Mouse (Mus musculus) stomach, embryonic 15.5 days (tissue): ENCODE measurements around the gene Paqr9. TPM values are rescaled to one million over a fixed set of nuclear protein-coding genes. Genes with fewer than 3 reads are reported as not detected.

ENCODE experiments used
- ATAC-seq: fragments of 200-750 bp; cut with Nextera tagmentation; 2 replicates; pipeline ENCODE4 v1.8.0; 2017; ENCODE audit warnings: low read depth, moderate number of reproducible peaks, moderate TSS enrichment; ENCODE audit not compliant: insufficient read depth, low FRiP score
- H3K27ac ChIP-seq: fragments of 300-500 bp; sonication (generic); 2 replicates; pipeline ENCODE4 v1.5.1; 2015; ENCODE audit warnings: mild to moderate bottlenecking, inconsistent platforms
- H3K27me3 ChIP-seq: fragments of 300-500 bp; sonication (generic); replicated peaks from 2 replicates; pipeline ENCODE4 v1.6.1; 2015; ENCODE audit warnings: inconsistent platforms
- H3K36me3 ChIP-seq: fragments of 300-500 bp; sonication (generic); 2 replicates; pipeline ENCODE4 v1.6.1; 2015; ENCODE audit warnings: inconsistent platforms
- H3K4me1 ChIP-seq: fragments of 300-500 bp; sonication (generic); 2 replicates; pipeline ENCODE4 v1.6.1; 2015; ENCODE audit warnings: inconsistent platforms
- H3K4me2 ChIP-seq: fragments of 300-500 bp; sonication (generic); 2 replicates; pipeline ENCODE4 v1.6.1; 2015; ENCODE audit warnings: mild to moderate bottlenecking, inconsistent platforms
- H3K4me3 ChIP-seq: fragments of 300-500 bp; sonication (generic); replicated peaks from 2 replicates; pipeline ENCODE4 v1.5.1; 2015; ENCODE audit warnings: inconsistent platforms
- H3K9ac ChIP-seq: fragments of 300-500 bp; sonication (generic); 2 replicates; pipeline ENCODE4 v1.6.1; 2015; ENCODE audit warnings: inconsistent platforms
- H3K9me3 ChIP-seq: fragments of 300-500 bp; sonication (generic); 2 replicates; pipeline ENCODE4 v1.6.1; 2016; ENCODE audit warnings: inconsistent platforms
- WGBS: fragments of 180-500 bp; shearing (Covaris S2); methylation state at CpG from one replicate; pipeline ENCODE4 v1.1.7; 2015; 5-methylcytosine and 5-hydroxymethylcytosine counted together
- polyA plus RNA-seq: library from polyadenylated mRNA; unstranded; fragments of >200 nt; fragmentation: Nextera tagmentation; extraction: Ambion mirVana; gene quantifications from 2 replicates; pipeline ENCODE4 v1.2.1, GENCODE M21; 2015

Paqr9 gene
- polyA plus RNA-seq, 1 experiment from 2014 or later, result 1.3 TPM

DNA sequence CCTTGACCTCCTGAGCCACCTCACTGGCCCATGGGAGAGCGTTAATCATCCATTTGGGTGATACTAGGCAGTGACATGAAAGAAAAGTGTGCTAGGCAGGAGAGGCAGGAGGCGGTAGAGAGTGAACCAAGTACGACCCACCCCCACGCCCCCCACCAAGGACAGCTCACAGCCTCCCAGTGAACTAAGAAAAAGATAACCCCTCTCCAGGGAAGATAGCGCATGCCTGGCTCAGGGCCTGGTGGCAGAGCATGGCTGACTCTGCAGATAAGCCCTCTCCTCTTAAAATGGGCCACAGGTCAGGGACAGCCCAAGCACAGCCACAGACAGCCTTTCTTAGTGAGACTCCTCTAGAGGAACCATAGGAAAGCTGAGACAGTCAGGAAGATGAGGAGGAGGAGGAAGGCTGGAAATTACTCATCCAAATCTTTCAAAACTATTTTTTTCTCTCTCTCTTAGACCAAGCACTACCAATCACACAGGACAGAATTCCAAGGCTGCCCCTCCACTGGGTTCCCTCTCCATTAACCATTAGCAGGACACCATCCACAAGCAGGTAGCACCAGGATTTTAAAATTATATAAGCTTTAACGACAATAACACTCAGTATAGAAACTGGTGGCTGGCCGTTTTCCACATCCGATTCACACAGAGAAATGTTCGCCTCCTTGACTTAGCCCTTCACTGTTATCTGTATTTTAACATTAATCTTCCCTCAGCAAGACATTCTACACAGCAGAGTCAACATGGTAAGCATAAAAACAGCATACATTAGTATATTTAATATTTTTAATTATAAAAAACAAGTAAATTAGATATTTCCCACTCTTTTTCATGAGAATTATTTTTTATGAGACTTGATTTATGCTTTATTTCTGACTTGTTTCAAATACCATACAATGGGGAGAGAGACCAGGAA lies 8.3 kb upstream of the Paqr9 start:
- H3K9me3 ChIP-seq, result no peaks in the 10 kb centered on the region
- H3K9ac ChIP-seq, result no peak overlapping the region
- no peak overlapping the region for H3K4me3 ChIP-seq
- H3K27ac ChIP-seq, result no peak overlapping the region
- no peaks in the 10 kb centered on the region for H3K4me1 ChIP-seq
- H3K4me2 ChIP-seq, result no peak overlapping the region
- H3K36me3 ChIP-seq, result no peaks in the 10 kb centered on the region
- WGBS, result 52% methylated on average over 9 of the region's 9 CpGs
- ATAC-seq, result peak; percentile 79; the same call in 1 of the 2 replicates
- 0 out of 2 replicates have a peak, but pooled peaks cover 4% of the 10 kb centered on the region for H3K27me3 ChIP-seq

DNA sequence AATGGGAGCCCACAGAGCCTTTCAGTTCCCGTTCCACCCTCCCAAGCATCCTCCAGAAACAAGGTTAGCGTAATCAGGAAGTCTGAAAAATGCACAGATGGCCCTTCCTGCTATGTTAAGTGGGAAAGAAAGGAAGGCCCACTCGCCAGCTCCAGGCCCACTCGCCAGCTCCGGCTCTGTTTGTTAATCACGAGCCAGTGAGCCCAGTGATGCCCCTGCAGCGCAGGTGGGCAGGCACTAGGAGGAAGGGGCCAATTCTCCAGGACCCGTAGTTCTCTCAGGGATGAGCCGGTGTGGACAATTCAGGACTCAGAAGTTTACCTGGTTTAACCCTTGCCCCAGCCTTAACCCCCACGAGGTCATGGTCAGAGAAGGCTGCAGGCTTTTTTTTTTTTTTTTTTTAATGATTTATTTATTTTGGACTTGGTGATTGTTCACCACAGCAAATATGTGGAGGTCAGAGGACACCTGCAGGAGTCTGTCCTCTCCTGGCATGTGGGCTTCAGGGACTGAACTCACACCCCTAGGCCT lies 7.2 kb upstream of the Paqr9 start:
- Histone ChIP-seq H3K4me2 (no peak overlapping the region), H3K9ac (no peak overlapping the region), H3K4me1 (no peaks in the 10 kb centered on the region), H3K4me3 (no peak overlapping the region), H3K36me3 (no peaks in the 10 kb centered on the region), H3K27me3 (peaks cover 10% of the 10 kb centered on the region; the same call in 1 of the 2 replicates), H3K9me3 (no peaks in the 10 kb centered on the region), H3K27ac (no peak overlapping the region)
- no peak for ATAC-seq
- 59% methylated on average over 10 of the region's 10 CpGs for WGBS

GRCm38 (mm10) chr9:95554231-95555221 lies 4.9 kb upstream of the Paqr9 start:
- H3K4me2 ChIP-seq, result no peak overlapping the region
- H3K9me3 ChIP-seq, result no peaks in the 10 kb centered on the region
- 0 out of 2 replicates have a peak, but pooled peaks cover 5% of the 10 kb centered on the region for H3K4me1 ChIP-seq
- no peak for ATAC-seq
- no peaks in the 10 kb centered on the region for H3K36me3 ChIP-seq
- 68% methylated on average over 18 of the region's 18 CpGs for WGBS
- H3K27ac ChIP-seq, result no peak overlapping the region
- peaks cover 31% of the 10 kb centered on the region for H3K27me3 ChIP-seq
- no peak overlapping the region for H3K9ac ChIP-seq
- H3K4me3 ChIP-seq, result no peak overlapping the region

DNA sequence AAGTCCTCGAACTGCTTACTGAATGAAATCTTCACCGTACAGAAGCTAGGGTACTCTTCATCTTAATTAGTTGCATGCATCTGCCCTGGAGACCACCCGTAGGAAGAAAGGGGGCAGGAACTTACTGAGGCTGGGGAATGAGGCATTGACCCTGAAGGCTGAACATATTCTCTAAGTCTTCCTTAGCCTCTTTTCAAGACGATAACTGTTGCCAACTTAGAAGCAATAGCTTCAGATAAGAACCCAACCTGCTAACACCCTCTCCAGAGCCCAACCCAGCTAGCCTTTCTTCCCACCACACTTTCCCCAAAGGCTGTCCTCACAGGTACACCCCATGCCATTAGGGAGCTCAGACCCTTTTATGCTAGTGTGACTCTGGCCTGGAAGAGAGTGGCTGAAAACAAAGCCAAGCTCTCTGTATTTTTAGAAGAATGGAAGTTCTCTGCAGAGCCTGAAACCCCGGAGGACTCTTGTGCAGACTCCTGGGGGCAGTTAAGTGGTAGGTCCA lies 4.2 kb upstream of the Paqr9 start:
- ATAC-seq, result no peak
- H3K9me3 ChIP-seq, result no peaks in the 10 kb centered on the region
- H3K9ac ChIP-seq, result no peak overlapping the region
- H3K4me1 ChIP-seq, result peaks cover 10% of the 10 kb centered on the region
- no peak overlapping the region for H3K4me2 ChIP-seq
- no peaks in the 10 kb centered on the region for H3K36me3 ChIP-seq
- 77% methylated on average over 5 of the region's 5 CpGs for WGBS
- H3K27me3 ChIP-seq, result peaks cover 38% of the 10 kb centered on the region
- no peak overlapping the region for H3K4me3 ChIP-seq
- H3K27ac ChIP-seq, result no peak overlapping the region

GRCm38 (mm10) chr9:95556067-95556512 lies 3.4 kb upstream of the Paqr9 start:
- H3K27me3 ChIP-seq, result peaks cover 46% of the 10 kb centered on the region
- peaks cover 12% of the 10 kb centered on the region for H3K4me1 ChIP-seq
- no peak overlapping the region for H3K9ac ChIP-seq
- 79% methylated on average over 4 of the region's 4 CpGs for WGBS
- no peak overlapping the region for H3K4me2 ChIP-seq
- no peak overlapping the region for H3K27ac ChIP-seq
- ATAC-seq, result peak; percentile 25; the same call in 1 of the 2 replicates
- H3K9me3 ChIP-seq, result no peaks in the 10 kb centered on the region
- no peak overlapping the region for H3K4me3 ChIP-seq
- H3K36me3 ChIP-seq, result no peaks in the 10 kb centered on the region

- H3K4me3 ChIP-seq, result no peak overlapping the region
- WGBS, result 52% methylated on average over 6 of the region's 6 CpGs
Observed at GRCm38 (mm10) chr9:95557722-95558121, 1.7 kb upstream of the Paqr9 start.

DNA sequence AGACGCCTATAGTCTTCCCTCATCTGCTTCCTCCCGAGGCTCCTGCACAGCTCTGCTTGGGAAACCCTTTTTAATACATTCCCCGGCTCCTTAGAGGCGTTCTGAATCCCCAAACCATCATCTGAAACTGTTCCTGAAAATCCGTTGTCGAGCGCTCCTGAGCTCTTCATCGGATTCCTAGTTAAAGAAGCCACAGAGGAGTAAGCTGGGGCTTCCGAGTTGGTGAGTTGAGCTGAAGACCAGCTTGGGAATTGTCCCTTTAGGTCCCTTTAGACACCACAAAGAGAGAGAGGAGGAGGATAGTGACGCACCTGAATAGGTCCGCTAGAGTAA lies 765 bp upstream of the Paqr9 start:
- no peak overlapping the region for H3K9ac ChIP-seq
- H3K9me3 ChIP-seq, result no peaks in the 10 kb centered on the region
- H3K4me1 ChIP-seq, result peaks cover 12% of the 10 kb centered on the region
- 11% methylated on average over 11 of the region's 11 CpGs for WGBS
- H3K27me3 ChIP-seq, result peaks cover 61% of the 10 kb centered on the region
- H3K4me2 ChIP-seq, result peak overlapping the region; percentile 98
- ATAC-seq, result no peak
- no peak overlapping the region for H3K27ac ChIP-seq
- H3K4me3 ChIP-seq, result peak overlapping the region; percentile 57
- no peaks in the 10 kb centered on the region for H3K36me3 ChIP-seq

More at GRCm38 (mm10) chr9:95557722-95558121, 1.7 kb upstream of the Paqr9 start:
- Histone ChIP-seq H3K4me1 (peaks cover 12% of the 10 kb centered on the region), H3K4me2 (no peak overlapping the region), H3K36me3 (no peaks in the 10 kb centered on the region), H3K9ac (no peak overlapping the region), H3K27me3 (peaks cover 57% of the 10 kb centered on the region), H3K27ac (no peak overlapping the region), H3K9me3 (no peaks in the 10 kb centered on the region)
- ATAC-seq, result no peak

DNA sequence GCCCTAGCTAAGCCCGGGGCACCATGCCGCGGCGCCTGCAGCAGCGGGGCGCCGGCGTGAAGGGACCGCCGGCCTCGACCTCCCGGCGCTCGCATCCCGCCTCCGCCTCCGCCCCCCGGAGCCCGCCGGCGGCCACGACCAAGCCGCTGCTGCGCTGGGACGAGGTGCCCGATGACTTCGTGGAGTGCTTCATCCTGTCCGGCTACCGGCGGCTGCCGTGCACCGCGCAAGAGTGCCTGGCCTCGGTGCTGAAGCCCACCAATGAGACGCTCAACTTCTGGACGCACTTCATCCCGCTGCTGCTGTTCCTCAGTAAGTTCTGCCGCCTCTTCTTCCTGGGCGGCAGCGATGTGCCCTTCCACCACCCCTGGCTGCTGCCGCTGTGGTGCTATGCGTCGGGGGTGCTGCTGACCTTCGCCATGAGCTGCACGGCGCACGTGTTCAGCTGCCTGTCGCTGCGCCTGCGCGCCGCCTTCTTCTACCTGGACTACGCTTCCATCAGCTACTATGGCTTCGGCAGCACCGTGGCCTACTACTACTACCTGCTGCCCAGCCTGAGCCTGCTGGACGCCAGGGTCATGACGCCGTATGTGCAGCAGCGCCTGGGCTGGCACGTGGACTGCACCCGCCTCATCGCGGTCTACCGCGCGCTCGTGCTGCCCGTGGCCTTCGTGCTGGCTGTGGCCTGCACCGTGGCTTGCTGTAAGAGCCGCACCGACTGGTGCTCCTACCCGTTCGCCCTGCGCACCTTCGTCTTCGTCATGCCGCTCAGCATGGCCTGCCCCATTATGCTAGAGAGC lies 679 bp downstream of the Paqr9 start:
- Histone ChIP-seq H3K27me3 (peaks cover 64% of the 10 kb centered on the region), H3K9ac (no peak overlapping the region), H3K36me3 (no peaks in the 10 kb centered on the region), H3K27ac (no peak overlapping the region), H3K4me3 (peak overlapping the region; percentile 57), H3K4me2 (peak overlapping the region; percentile 98), H3K4me1 (peaks cover 12% of the 10 kb centered on the region), H3K9me3 (no peaks in the 10 kb centered on the region)
- WGBS, result 11% methylated on average over 76 of the region's 78 CpGs
- ATAC-seq, result peak; percentile 44

GRCm38 (mm10) chr9:95564047-95564446 lies 4.6 kb downstream of the Paqr9 start:
- Histone ChIP-seq H3K27me3 (peaks cover 38% of the 10 kb centered on the region), H3K9ac (no peak overlapping the region), H3K27ac (no peak overlapping the region), H3K4me3 (no peak overlapping the region), H3K4me2 (no peak overlapping the region), H3K36me3 (no peaks in the 10 kb centered on the region), H3K4me1 (peaks cover 10% of the 10 kb centered on the region), H3K9me3 (no peaks in the 10 kb centered on the region)
- 51% methylated on average over 4 of the region's 4 CpGs for WGBS
- no peak for ATAC-seq

GRCm38 (mm10) chr9:95566394-95566793 lies 6.9 kb downstream of the Paqr9 start:
- no peaks in the 10 kb centered on the region for H3K36me3 ChIP-seq
- H3K9ac ChIP-seq, result no peak overlapping the region
- H3K4me1 ChIP-seq, result no peaks in the 10 kb centered on the region
- H3K9me3 ChIP-seq, result no peaks in the 10 kb centered on the region
- WGBS, result 85% methylated on average over 10 of the region's 10 CpGs
- peaks cover 15% of the 10 kb centered on the region for H3K27me3 ChIP-seq
- no peak overlapping the region for H3K27ac ChIP-seq
- H3K4me2 ChIP-seq, result no peak overlapping the region
- no peak for ATAC-seq
- no peak overlapping the region for H3K4me3 ChIP-seq

- ATAC-seq, result no peak
- Histone ChIP-seq H3K9ac (no peak overlapping the region), H3K36me3 (no peaks in the 10 kb centered on the region), H3K9me3 (no peaks in the 10 kb centered on the region), H3K4me3 (no peak overlapping the region), H3K27me3 (peaks cover 10% of the 10 kb centered on the region), H3K4me1 (no peaks in the 10 kb centered on the region), H3K4me2 (no peak overlapping the region), H3K27ac (no peak overlapping the region)
- WGBS, result 62% methylated on average over 5 of the region's 5 CpGs
Observed at GRCm38 (mm10) chr9:95566931-95567330, 7.5 kb downstream of the Paqr9 start.
